Mouse (Mus musculus) liver, embryonic 14.5 days (tissue): Measurements from ENCODE around the gene Dnaaf1. TPM values are rescaled to one million over a fixed set of nuclear protein-coding genes. Genes with fewer than 3 reads are reported as not detected.

Experiments
- ATAC-seq: fragments of 200-750 bp; cut with Nextera tagmentation; 2 replicates; pipeline ENCODE4 v1.8.0; 2017; ENCODE audit warnings: moderate number of reproducible peaks, mild to moderate bottlenecking, moderate library complexity; ENCODE audit not compliant: insufficient read depth
- DNase-seq, 3 experiments: peaks; one replicate each; pipeline ENCODE4 v3.0.0-alpha.2; 2012 to 2013; ENCODE audit warnings: low read depth in 3 of 3, low spot score in 3 of 3
- H3K27ac ChIP-seq: fragments of 300-500 bp; sonication (generic); 2 replicates; pipeline ENCODE4 v1.5.1; 2014; ENCODE audit warnings: moderate library complexity, mild to moderate bottlenecking, control low read depth, inconsistent platforms
- H3K27me3 ChIP-seq: fragments of 300-500 bp; sonication (generic); 2 replicates; pipeline ENCODE4 v1.6.1; 2014; ENCODE audit warnings: mild to moderate bottlenecking, low read length, moderate library complexity; ENCODE audit not compliant: control insufficient read depth, insufficient read depth
- H3K36me3 ChIP-seq: fragments of 300-500 bp; sonication (generic); replicated peaks from 2 replicates; pipeline ENCODE4 v1.6.1; 2014; ENCODE audit warnings: low read depth; ENCODE audit not compliant: control insufficient read depth, insufficient read depth
- H3K4me1 ChIP-seq, 2 experiments: fragments of 200-500 bp in 1 of 2; fragments of 300-500 bp in 1 of 2; sonication (generic) in 1 of 2; replicated peaks; 2 replicates each; pipeline ENCODE4 v1.6.1; 2012 to 2014; ENCODE audit warnings: antibody characterized with exemption in 1 of 2, inconsistent platforms in 1 of 2, low read length in 1 of 2; ENCODE audit not compliant: control insufficient read depth in 2 of 2, insufficient read depth in 2 of 2
- H3K4me2 ChIP-seq: fragments of 300-500 bp; sonication (generic); 2 replicates; pipeline ENCODE4 v1.6.1; 2014; ENCODE audit warnings: low read depth, mild to moderate bottlenecking, control low read depth, moderate library complexity
- H3K4me3 ChIP-seq, 2 experiments: fragments of 200-500 bp in 1 of 2; fragments of 300-500 bp in 1 of 2; sonication (generic) in 1 of 2; 2 replicates each; pipeline ENCODE4 v1.5.1; 2012 to 2014; ENCODE audit warnings: low read depth in 2 of 2, low read length in 2 of 2, mild to moderate bottlenecking in 2 of 2, control low read depth in 1 of 2, inconsistent platforms in 1 of 2, moderate library complexity in 1 of 2; ENCODE audit not compliant: insufficient read depth in 1 of 2
- H3K9ac ChIP-seq: fragments of 300-500 bp; sonication (generic); replicated peaks from 2 replicates; pipeline ENCODE4 v1.6.1; 2014; ENCODE audit warnings: mild to moderate bottlenecking, control low read depth, moderate library complexity
- H3K9me3 ChIP-seq: fragments of 300-500 bp; sonication (generic); 2 replicates; pipeline ENCODE4 v1.6.1; 2016; ENCODE audit warnings: low read length, mixed read lengths; ENCODE audit not compliant: control insufficient read depth
- CTCF ChIP-seq: IDR thresholded peaks from 2 replicates; pipeline ENCODE4 v1.5.1; 2016; ENCODE audit warnings: antibody characterized with exemption, low read depth, control low read depth
- EP300 ChIP-seq: IDR thresholded peaks from 2 replicates; pipeline ENCODE4 v1.6.1; 2016; ENCODE audit warnings: antibody characterized with exemption, low read depth
- WGBS: fragments of 180-500 bp; shearing (Covaris S2); extraction: QIAGEN DNeasy Blood & Tissue Kit; methylation state at CpG from one replicate; pipeline ENCODE4 v1.1.7; 2014; ENCODE audit not compliant: insufficient replicate concordance; 5-methylcytosine and 5-hydroxymethylcytosine counted together
- polyA plus RNA-seq, 2 experiments: library from polyadenylated mRNA; depleted of rRNA in 1 of 2; stranded (reverse) in 1 of 2; unstranded in 1 of 2; fragments of >200 nt; fragmentation: Nextera tagmentation in 1 of 2; extraction: Ambion mirVana in 1 of 2; gene quantifications; 2 replicates each; pipeline versions ENCODE4 v1.2.1 to v1.2.3; 2012 to 2014

Dnaaf1 gene
- polyA plus RNA-seq, 2 experiments = 0.03 to 0.04 TPM

- no peaks in the 10 kb centered on the region for H3K27me3 ChIP-seq
- TF ChIP-seq EP300 (no peak), CTCF (no peak)
- ATAC-seq (peak; percentile 27), DNase-seq (no peak)
- no peak overlapping the region for H3K27ac ChIP-seq
- H3K9ac ChIP-seq = no peak overlapping the region
- no peaks in the 10 kb centered on the region for H3K36me3 ChIP-seq
- H3K4me3 ChIP-seq = no peak overlapping the region
- 35% methylated on average over 2 of the region's 2 CpGs for WGBS
- no peak overlapping the region for H3K4me2 ChIP-seq
- H3K9me3 ChIP-seq = no peaks in the 10 kb centered on the region
- H3K4me1 ChIP-seq = peaks cover 17 to 19% of the 10 kb centered on the region in 2 experiments
Observed at GRCm38 (mm10) chr8:119552967-119553366, 22.1 kb upstream of the Dnaaf1 start.

- Histone ChIP-seq H3K9me3 (no peaks in the 10 kb centered on the region), H3K27me3 (no peaks in the 10 kb centered on the region), H3K9ac (no peak overlapping the region), H3K4me2 (no peak overlapping the region), H3K4me1 (peaks cover 17 to 25% of the 10 kb centered on the region in 2 experiments), H3K27ac (no peak overlapping the region), H3K4me3 (no peak overlapping the region), H3K36me3 (no peaks in the 10 kb centered on the region)
- WGBS = 79% methylated on average over 6 of the region's 6 CpGs
- no peak for TF ChIP-seq EP300
- no peak for TF ChIP-seq CTCF
- DNase-seq (no peak), ATAC-seq (no peak)
Observed at GRCm38 (mm10) chr8:119555861-119556260, 19.2 kb upstream of the Dnaaf1 start.

- TF ChIP-seq EP300 = no peak
- TF ChIP-seq CTCF = no peak
- Histone ChIP-seq H3K36me3 (no peaks in the 10 kb centered on the region; the same call in 1 of the 2 replicates), H3K4me3 (peak overlapping the region; percentile 78 to 95; a peak in 3 of 4 replicates), H3K27ac (no peak overlapping the region), H3K9ac (peak overlapping the region; percentile 76), H3K9me3 (no peaks in the 10 kb centered on the region), H3K4me2 (peak overlapping the region; percentile 76), H3K4me1 (peaks cover 17 to 25% of the 10 kb centered on the region in 2 experiments), H3K27me3 (no peaks in the 10 kb centered on the region)
- 57% methylated on average over 9 of the region's 9 CpGs for WGBS
- no peak for DNase-seq
- no peak for ATAC-seq
Observed at GRCm38 (mm10) chr8:119557132-119557531, 17.9 kb upstream of the Dnaaf1 start.

GRCm38 (mm10) chr8:119557821-119558602, 17.0 kb upstream of the Dnaaf1 start:
- TF ChIP-seq CTCF (no peak), EP300 (no peak)
- under 1% methylated on average over 55 of the region's 55 CpGs for WGBS
- Histone ChIP-seq H3K9ac (peak overlapping the region; percentile 76), H3K4me1 (peaks cover 14 to 19% of the 10 kb centered on the region in 2 experiments), H3K27me3 (no peaks in the 10 kb centered on the region), H3K4me2 (peak overlapping the region; percentile 76), H3K4me3 (peak overlapping the region; percentile 78 to 95), H3K9me3 (no peaks in the 10 kb centered on the region), H3K36me3 (no peaks in the 10 kb centered on the region; the same call in 1 of the 2 replicates), H3K27ac (peak overlapping the region; percentile 58)
- ATAC-seq (peak; percentile 91), DNase-seq (peak in 2 of 3 experiments; percentile 55 to 59)

- H3K9me3 ChIP-seq = no peaks in the 10 kb centered on the region
- ATAC-seq = peak; percentile 97
- peak within 1 kb of the TSS; percentile 76 for H3K4me2 ChIP-seq
- peak; percentile 90 to 94 (median 94) for DNase-seq
- peaks cover 10 to 14% of the 10 kb centered on the region in 2 experiments for H3K4me1 ChIP-seq
- peak within 1 kb of the TSS; percentile 78 to 95 for H3K4me3 ChIP-seq
- no peaks in the 10 kb centered on the region for H3K27me3 ChIP-seq
- peak within 1 kb of the TSS; percentile 58 for H3K27ac ChIP-seq
- peaks cover 4% of the 10 kb centered on the region for H3K36me3 ChIP-seq
- TF ChIP-seq CTCF (no peak), EP300 (peak; percentile 57)
- peak within 1 kb of the TSS; percentile 76 for H3K9ac ChIP-seq
- WGBS = 4% methylated on average over 63 of the region's 63 CpGs
Observed at GRCm38 (mm10) chr8:119558603-119559401, 16.2 kb upstream of the Dnaaf1 start, which contains the start of gene Mbtps1. Gene Mbtps1, minus strand, starts transcription at chr8:119558735.
